Mouse (Mus musculus): ENCODE data around the gene Mthfd1. TPM values are rescaled to one million over a fixed set of nuclear protein-coding genes. Genes with fewer than 3 reads are reported as not detected.

The Mthfd1 gene
- total RNA-seq, 2 experiments from 2014 or later, result 318 to 637 TPM

DNA sequence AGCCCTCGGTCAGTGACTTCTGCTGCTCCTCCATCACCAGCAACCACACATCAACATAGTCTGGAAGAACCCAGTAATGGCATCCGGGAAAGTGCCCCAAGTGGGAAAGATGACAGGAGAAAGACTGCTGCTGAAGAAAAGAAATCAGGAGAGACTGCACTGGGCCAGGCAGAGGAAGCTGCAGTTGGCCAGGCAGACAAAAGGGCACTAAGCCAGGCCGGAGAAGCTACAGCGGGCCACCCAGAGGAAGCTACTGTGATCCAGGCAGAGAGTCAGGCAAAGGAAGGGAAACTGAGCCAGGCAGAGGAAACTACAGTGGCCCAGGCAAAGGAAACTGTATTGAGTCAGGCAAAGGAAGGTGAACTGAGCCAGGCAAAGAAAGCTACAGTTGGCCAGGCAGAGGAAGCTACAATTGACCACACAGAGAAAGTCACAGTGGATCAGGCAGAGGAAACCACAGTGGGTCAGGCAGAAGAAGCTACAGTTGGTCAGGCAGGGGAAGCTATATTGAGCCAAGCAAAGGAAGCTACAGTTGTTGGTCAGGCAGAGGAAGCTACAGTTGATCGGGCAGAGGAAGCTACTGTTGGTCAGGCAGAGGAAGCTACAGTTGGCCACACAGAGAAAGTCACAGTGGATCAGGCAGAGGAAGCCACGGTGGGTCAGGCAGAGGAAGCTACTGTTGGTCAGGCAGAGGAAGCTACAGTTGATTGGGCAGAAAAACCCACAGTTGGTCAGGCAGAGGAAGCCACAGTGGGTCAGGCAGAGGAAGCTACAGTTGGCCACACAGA, 73.7 kb downstream of the Mthfd1 start:
- ATAC-seq (replicated peaks; ENCODE audit: low FRiP score, low TSS enrichment, poor library complexity, severe bottlenecking), result no peak

GRCm38 (mm10) chr12:76333688-76334087, 78.6 kb downstream of the Mthfd1 start:
- ATAC-seq (replicated peaks; ENCODE audit: low FRiP score, low TSS enrichment, poor library complexity, severe bottlenecking), result no peak

DNA sequence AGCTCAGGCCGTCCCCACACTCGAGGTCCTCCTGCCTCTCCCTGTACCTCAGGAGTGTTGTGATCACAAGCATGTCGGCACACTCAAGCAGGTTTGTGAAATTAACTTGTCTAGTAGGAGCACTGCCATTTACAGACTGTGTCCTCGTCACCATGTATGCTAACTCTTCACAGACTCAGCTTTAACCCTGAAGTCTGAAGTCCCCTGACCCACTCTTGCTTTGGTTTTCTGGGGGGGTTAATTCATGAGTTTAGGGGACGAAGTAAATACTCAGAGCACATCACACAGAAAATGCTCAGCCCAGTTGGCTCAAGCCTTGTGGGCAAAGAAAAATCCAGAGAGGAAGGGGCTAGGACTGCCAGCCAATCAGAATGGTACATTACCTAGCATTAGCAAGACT, 80.5 kb downstream of the Mthfd1 start:
- ATAC-seq (replicated peaks; ENCODE audit: low FRiP score, low TSS enrichment, poor library complexity, severe bottlenecking), result no peak

DNA sequence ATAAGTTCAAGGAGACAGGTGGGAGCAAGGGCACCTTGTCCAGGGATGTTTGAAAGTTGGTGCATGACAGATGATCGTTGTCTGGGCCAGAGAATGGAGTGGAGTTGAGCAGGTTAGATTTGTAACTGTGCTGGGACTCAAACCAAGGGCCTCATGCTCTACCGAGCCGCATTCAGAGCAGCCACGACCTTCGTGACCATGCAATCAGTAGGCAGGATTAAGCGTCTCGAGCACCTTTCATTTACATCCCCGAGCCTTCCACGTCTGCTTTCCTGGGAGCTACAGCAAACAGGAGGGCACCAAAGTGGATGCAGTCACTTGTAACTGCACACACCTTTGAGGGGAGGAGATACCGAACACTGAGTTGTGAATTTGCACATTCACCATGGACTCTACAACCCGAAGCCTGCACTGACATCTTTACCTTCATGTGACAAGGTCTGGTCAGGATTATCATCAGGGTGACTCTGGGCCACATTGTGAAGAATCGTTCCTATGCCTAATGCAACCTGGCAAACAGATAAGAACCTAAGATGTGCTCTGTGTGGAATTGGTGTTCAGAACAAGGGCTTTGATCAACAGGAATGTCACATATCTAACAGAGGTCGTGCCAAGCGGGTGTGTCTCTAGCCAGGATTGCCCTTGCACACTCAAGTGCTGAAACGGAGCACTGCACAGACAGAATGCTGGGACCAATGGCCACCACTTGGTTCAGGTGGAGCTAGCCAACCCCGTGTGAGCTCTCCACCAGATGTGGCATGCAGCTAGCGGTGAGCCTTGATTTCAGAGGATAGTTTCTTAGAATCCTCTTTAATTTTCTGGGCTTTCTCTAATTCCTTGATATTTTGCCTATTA, 81.2 kb downstream of the Mthfd1 start:
- peak; percentile 56 for ATAC-seq (replicated peaks; ENCODE audit: low FRiP score, low TSS enrichment, poor library complexity, severe bottlenecking)

DNA sequence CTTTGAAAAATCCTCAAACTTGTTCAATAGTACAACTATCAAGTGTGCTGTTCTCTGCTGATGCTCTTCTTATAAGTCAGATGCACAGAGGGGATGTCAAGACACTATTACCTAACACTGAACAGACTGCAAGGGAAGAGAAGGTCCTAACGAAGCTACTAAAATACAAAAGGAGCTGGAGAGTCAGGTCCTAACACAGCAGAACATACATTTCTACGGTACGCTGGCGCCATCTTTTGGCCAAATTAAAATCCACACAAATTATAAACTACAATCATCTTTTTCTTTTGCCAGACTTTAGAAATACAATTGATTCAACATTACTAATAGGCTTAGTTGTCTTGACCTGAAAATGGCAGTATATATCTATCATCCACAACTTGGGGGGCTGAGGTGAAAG, 86.0 kb downstream of the Mthfd1 start:
- peak; percentile 43; the same call in 1 of the 2 replicates for ATAC-seq (replicated peaks; ENCODE audit: low FRiP score, low TSS enrichment, poor library complexity, severe bottlenecking)

DNA sequence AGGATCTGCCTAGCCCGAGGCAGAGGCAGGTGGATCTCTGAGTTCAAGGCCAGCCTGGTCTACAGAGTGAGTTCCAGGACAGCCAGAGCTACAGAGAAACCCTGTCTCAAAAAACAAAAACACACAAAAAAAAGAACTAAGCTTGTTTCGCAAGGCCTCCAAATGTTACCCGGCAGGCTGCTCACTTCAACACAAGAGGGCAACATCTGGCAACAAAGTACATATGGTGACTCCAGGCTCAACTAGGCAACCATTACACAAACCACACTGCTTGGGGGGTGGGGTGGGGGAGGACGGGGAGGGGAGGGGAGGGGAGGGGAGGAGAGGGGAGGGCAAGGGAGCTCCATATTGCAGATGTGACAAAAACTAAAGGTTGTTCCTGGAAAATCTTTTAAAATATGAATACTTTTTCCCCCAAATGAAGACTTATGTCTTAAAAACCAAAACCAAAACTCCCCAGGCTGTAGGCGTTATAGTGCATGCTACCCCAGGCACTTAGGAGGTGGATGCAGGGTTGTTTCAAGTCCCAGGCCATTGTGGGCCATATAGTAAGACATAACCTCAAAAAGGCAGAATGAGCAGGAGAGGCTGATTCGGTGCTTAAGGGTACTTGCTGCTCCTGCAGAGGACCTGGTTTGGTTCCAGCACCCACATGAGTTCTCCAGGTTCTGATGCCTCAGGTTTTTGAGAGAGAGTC, 90.8 kb downstream of the Mthfd1 start:
- peak; percentile 62; the same call in 1 of the 2 replicates for ATAC-seq (replicated peaks; ENCODE audit: low FRiP score, low TSS enrichment, poor library complexity, severe bottlenecking)

- no peak for ATAC-seq (replicated peaks; ENCODE audit: low FRiP score, low TSS enrichment, poor library complexity, severe bottlenecking)
These were observed 94.7 kb downstream of the Mthfd1 start for GRCm38 (mm10) chr12:76349680-76350220.

GRCm38 (mm10) chr12:76360868-76361267, 105.8 kb downstream of the Mthfd1 start:
- ATAC-seq (replicated peaks; ENCODE audit: low FRiP score, low TSS enrichment, poor library complexity, severe bottlenecking), result no peak

DNA sequence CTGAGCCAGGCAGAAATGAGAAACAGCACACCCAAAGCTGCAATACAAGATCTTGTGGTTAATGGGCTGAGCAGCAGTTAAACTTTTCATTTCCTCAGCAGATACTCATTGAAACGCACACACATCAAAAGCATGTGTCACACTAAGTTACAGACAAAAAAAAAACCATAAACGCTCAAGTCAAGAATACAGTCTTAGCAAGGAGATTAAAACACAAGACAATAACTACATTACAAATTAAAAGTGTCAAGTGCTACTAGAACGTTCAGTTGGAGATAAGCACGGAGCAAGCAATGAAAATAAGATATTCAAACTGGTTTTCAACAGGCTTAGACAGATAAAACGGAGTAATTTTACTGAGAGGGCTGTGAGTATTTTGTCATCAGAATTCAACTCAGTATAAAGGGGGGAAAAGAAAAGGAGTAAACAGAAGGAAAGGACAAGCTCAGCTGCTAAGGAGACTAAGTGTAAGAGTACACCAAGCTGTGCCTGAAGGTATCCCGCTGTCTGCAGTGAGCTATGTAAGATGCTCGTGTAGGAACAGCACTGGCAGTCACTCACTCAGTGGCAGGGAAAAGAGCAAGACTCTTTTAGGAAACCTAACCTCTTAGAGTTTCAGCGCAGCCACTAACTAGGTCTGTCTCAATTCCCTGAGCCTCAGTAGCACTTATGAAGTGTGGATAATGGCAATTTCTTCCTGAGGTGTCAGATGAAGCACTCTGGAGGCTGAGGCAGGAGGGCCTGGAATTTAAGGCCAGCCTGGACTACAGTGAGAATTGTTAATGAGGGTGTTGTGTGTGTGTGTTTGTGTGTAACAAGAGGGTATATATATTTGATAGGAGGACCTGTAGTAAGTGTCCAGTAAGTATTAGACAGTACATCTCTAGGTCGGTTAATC, 106.6 kb downstream of the Mthfd1 start:
- ATAC-seq (replicated peaks; ENCODE audit: low FRiP score, low TSS enrichment, poor library complexity, severe bottlenecking), result peak; percentile 77

DNA sequence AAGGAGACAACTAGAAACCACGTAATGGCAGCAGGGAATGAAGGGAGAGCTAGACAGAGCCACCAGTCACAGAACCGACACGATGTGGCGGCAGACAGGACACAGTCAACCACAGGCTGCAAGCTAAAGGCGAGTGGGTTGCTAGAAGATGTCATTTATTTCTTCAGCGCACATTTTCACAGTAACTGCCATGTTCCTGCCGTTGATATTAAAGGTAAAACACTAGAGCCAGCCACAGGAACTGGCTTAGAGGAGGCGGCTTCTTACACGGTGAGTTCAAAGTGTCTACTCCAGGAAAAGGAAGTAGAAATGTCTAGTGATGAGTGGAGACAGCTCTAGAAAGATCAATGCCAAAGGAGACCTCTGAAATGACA, 107.2 kb downstream of the Mthfd1 start:
- ATAC-seq (replicated peaks; ENCODE audit: low FRiP score, low TSS enrichment, poor library complexity, severe bottlenecking), result 0 out of 2 replicates have a peak, but pooled peaks have one; percentile 1

GRCm38 (mm10) chr12:76366276-76366675, 111.2 kb downstream of the Mthfd1 start:
- ATAC-seq (replicated peaks; ENCODE audit: low FRiP score, low TSS enrichment, poor library complexity, severe bottlenecking), result no peak

GRCm38 (mm10) chr12:76367096-76367995, 112.2 kb downstream of the Mthfd1 start:
- ATAC-seq (replicated peaks; ENCODE audit: low FRiP score, low TSS enrichment, poor library complexity, severe bottlenecking), result peak; percentile 3; the same call in 1 of the 2 replicates

DNA sequence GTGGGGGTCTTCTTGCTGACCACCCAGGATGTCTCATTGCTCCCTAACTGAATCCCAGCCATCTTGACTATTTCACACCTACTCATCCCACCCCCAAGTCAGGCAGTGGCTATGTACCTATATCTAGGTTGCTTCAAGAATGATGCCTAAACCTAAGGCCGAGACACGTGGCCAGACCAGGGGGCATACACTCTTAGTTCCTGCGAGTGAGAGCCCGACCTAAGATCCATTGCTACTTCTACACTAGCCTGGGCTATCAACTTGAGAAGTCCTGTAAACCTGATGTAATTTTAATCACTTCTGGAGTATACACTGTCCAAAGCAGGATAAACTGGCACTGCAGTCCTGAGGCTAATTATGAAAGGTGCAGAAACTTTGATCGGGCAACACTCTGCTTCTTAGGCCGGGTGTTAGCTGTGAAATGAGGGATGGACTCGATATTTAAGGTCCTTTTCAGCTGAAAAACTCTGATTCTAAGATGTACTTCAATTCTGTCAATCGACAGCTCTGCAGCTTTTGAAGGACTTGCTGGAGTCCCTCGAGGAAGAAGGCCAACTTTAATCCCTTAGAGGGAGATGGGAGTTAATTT, 113.2 kb downstream of the Mthfd1 start:
- no peak for ATAC-seq (replicated peaks; ENCODE audit: low FRiP score, low TSS enrichment, poor library complexity, severe bottlenecking)

- no peak for ATAC-seq (replicated peaks; ENCODE audit: low FRiP score, low TSS enrichment, poor library complexity, severe bottlenecking)
These were observed 113.7 kb downstream of the Mthfd1 start for GRCm38 (mm10) chr12:76368790-76369205.

Measured in megakaryocyte-erythroid progenitor cell, adult 5-6 weeks (primary cell).